Mouse (Mus musculus) midbrain, embryonic 10.5 days (tissue): ENCODE data around the gene Mamdc2. TPM values are rescaled to one million over a fixed set of nuclear protein-coding genes. Genes with fewer than 3 reads are reported as not detected.

ENCODE experiments used
- DNase-seq: peaks from one replicate; pipeline ENCODE4 v3.0.0-alpha.2; 2017; ENCODE audit warnings: low spot score
- H3K27ac ChIP-seq: fragments of 300-500 bp; sonication (generic); replicated peaks from 2 replicates; pipeline ENCODE4 v1.5.1; 2016; ENCODE audit warnings: mild to moderate bottlenecking
- H3K27me3 ChIP-seq: fragments of 300-500 bp; sonication (generic); 2 replicates; pipeline ENCODE4 v1.6.1; 2016; ENCODE audit warnings: low read depth, mild to moderate bottlenecking; ENCODE audit not compliant: poor library complexity, severe bottlenecking
- H3K36me3 ChIP-seq: fragments of 300-500 bp; sonication (generic); 2 replicates; pipeline ENCODE4 v1.6.1; 2016; ENCODE audit warnings: mild to moderate bottlenecking, moderate library complexity
- H3K4me1 ChIP-seq: fragments of 300-500 bp; sonication (generic); 2 replicates; pipeline ENCODE4 v1.6.1; 2016
- H3K4me3 ChIP-seq: fragments of 300-500 bp; sonication (generic); 2 replicates; pipeline ENCODE4 v1.5.1; 2016; ENCODE audit warnings: mild to moderate bottlenecking, moderate library complexity
- H3K9me3 ChIP-seq: fragments of 300-500 bp; sonication (generic); replicated peaks from 2 replicates; pipeline ENCODE4 v1.6.1; 2016; ENCODE audit warnings: mild to moderate bottlenecking
- WGBS: fragments of 180-500 bp; shearing (Covaris S2); methylation state at CpG from one replicate; pipeline ENCODE4 v1.1.7; 2016; 5-methylcytosine and 5-hydroxymethylcytosine counted together
- polyA plus RNA-seq: library from polyadenylated mRNA; unstranded; fragments of >200 nt; fragmentation: Nextera tagmentation; extraction: Ambion mirVana; gene quantifications from 2 replicates; pipeline ENCODE4 v1.2.1, GENCODE M21; 2016

The Mamdc2 gene
- polyA plus RNA-seq, 1 experiment from 2014 or later = 1.0 TPM

DNA sequence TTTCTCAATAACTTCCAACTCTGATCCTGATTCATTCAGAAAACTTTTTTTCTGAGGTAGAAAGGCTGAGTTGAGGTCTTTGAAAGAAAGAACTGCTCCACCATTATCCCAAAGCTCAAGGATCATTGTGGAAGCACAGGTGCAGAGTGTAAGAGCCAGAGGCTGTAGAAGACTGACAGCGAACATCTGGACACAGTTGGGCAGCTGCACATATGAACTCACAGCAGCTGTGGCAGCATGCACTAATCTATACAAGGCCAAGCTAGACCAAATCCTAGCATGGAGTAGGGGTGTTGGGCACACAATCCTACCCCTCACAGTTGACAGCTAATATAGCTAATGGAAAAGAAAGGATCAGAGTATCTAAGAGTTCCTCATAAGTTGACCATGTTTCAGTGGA, 115.4 kb downstream of the Mamdc2 start:
- no peak for DNase-seq
- WGBS = 91% methylated on average over 1 of the region's 1 CpGs
- Histone ChIP-seq H3K36me3 (no peaks in the 10 kb centered on the region), H3K4me3 (no peak overlapping the region), H3K27me3 (no peaks in the 10 kb centered on the region), H3K9me3 (no peaks in the 10 kb centered on the region), H3K4me1 (no peaks in the 10 kb centered on the region), H3K27ac (no peak overlapping the region)

DNA sequence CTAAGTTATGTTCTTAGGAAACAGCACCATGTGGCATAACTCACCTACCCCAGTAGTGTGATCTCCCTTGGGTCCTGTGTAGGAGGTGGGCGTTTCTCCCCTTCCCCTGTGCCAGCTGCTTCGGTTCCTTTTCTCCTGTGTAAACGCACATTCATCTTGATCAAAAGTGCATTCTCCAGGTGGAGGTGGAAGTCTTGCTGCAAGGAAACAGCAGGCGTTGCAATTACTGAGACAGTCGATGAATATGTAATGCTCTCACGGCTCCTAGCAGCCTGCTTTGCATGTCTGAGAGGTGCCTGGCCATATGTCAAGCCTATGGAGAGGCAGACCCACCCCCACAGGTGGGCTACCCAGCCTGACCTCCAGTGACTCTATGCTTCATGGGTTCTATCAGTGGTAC, 117.4 kb downstream of the Mamdc2 start:
- no peak overlapping the region for H3K4me3 ChIP-seq
- H3K36me3 ChIP-seq = no peaks in the 10 kb centered on the region
- no peaks in the 10 kb centered on the region for H3K4me1 ChIP-seq
- no peaks in the 10 kb centered on the region for H3K27me3 ChIP-seq
- WGBS = 77% methylated on average over 6 of the region's 6 CpGs
- DNase-seq = no peak
- H3K27ac ChIP-seq = no peak overlapping the region
- no peaks in the 10 kb centered on the region for H3K9me3 ChIP-seq

DNA sequence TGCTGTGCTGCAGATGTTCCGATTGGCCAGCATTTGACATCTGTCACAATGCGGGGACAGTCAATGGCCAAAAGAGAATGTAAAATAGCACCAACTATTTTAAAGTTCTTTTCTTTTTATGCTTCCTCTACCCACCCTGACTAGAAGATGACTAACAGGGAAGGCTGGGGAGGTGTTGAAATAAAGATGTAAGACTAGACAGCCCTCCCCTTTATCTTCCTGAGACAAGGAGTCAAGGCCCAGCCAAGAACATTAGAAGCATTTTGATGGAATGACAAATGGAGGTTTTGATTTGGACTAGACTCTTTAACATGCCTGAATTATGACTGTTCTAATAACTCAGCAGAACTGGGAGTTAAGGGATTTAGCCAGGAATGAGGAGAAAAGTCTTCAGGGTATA, 118.9 kb downstream of the Mamdc2 start:
- H3K9me3 ChIP-seq = no peaks in the 10 kb centered on the region
- 93% methylated on average over 2 of the region's 2 CpGs for WGBS
- no peak for DNase-seq
- H3K27me3 ChIP-seq = no peaks in the 10 kb centered on the region
- no peak overlapping the region for H3K4me3 ChIP-seq
- no peak overlapping the region for H3K27ac ChIP-seq
- no peaks in the 10 kb centered on the region for H3K36me3 ChIP-seq
- H3K4me1 ChIP-seq = no peaks in the 10 kb centered on the region

DNA sequence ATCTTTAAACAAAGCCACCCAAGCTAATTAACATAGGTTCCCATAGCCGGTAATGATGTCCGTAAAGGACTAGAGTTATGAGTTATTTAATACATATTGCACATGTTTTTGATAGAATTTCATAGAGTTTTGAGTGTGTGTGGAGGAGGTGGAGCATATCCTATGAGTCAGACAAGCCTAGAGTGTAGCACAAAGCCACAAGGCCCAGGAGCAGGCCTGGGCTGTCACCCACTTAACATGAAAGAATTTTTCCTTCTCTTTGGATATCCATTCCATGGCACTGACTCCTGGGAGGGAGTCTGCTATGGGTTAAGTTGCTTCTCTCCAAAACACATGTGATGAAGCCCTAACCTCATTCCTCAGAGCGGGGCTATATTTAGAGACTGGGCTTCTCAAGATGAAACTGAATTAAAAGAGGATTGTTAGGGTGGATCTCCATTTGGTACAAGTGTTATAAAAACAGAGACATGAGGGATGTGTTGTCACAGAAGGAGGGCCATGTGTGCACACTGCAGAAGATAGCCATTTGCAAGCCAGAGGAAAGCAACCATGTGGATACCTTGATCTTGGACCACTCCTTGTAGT, 121.1 kb downstream of the Mamdc2 start:
- Histone ChIP-seq H3K9me3 (no peaks in the 10 kb centered on the region), H3K27me3 (no peaks in the 10 kb centered on the region), H3K4me3 (no peak overlapping the region), H3K27ac (no peak overlapping the region), H3K4me1 (no peaks in the 10 kb centered on the region), H3K36me3 (no peaks in the 10 kb centered on the region)
- 95% methylated on average over 3 of the region's 3 CpGs for WGBS
- no peak for DNase-seq

DNA sequence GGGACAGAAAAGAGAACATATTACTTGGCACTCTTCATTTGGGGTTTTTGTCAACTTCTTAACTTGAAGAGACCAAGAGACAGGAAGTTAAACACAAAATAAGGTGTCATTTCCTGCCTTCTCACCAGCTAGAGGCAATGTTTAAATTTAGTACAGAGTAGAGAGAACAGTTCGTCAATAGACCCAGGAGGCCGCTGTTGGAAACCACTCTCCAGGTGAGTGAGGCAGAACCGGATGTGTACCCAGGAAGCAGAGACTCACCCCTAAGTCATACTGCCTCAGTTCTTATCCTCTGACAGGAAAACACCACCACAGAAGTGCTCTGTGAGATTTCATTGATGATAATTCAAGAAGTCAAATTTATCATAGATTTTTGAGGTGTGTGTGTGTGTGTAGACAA, 125.1 kb downstream of the Mamdc2 start:
- Histone ChIP-seq H3K9me3 (no peaks in the 10 kb centered on the region), H3K27me3 (no peaks in the 10 kb centered on the region), H3K4me1 (no peaks in the 10 kb centered on the region), H3K36me3 (no peaks in the 10 kb centered on the region), H3K27ac (no peak overlapping the region), H3K4me3 (no peak overlapping the region)
- no peak for DNase-seq
- 87% methylated on average over 3 of the region's 3 CpGs for WGBS

DNA sequence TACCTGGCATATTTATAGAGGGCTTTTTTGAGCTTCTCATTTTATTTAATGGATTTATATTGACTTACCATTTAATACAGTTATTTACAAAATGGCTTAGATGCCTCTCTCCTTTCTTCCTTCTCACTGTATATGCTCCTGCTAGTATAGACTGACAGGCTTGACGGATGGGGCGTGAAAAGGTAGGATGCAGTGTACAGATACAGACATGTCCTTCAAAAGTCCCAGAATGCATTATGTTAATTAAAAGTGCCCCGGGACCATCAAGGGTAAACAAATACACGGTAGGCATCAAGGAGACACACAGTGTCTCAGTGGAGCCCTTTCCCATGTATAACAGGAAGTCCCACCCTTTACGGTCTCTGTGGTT, 130.3 kb downstream of the Mamdc2 start:
- no peaks in the 10 kb centered on the region for H3K4me1 ChIP-seq
- no peak overlapping the region for H3K27ac ChIP-seq
- WGBS = 93% methylated on average over 5 of the region's 5 CpGs

DNA sequence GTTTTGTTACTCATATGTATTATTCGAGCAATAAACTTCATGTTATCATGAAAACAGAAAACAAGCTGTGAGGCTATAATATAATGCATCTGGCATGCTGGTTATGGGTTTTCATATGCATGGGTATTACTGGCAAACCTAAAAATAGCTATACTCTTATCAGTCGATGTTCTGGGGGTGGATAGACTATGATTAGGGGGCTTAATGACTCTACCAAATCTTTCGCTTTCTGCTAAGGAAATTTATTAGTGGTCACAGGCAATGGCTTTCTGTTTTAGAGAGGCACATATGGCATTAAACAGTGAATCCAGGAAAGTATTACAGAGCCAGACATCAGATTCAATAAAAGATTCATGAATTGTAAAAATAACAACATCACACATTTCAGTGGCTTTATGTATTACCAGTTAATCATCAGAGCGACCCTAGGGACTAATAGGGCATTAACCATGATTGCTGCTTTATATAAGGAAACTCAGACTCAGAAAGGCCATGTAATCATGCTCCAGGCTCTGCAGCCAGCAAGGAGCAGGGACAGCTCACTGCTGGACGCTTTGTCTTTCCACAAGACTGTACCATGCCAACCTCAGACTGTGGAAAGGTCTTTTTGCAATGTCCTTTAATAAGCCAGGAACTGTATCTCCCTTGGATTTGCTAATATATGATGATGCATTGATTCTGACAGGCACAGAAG, 130.8 kb downstream of the Mamdc2 start:
- no peaks in the 10 kb centered on the region for H3K36me3 ChIP-seq
- H3K9me3 ChIP-seq = no peaks in the 10 kb centered on the region
- H3K27ac ChIP-seq = no peak overlapping the region
- DNase-seq = no peak
- no peaks in the 10 kb centered on the region for H3K27me3 ChIP-seq
- H3K4me1 ChIP-seq = no peaks in the 10 kb centered on the region
- WGBS = 84% methylated on average over 5 of the region's 5 CpGs
- H3K4me3 ChIP-seq = no peak overlapping the region

More for the DNA sequence above, 130.3 kb downstream of the Mamdc2 start:
- Histone ChIP-seq H3K36me3 (no peaks in the 10 kb centered on the region), H3K27me3 (no peaks in the 10 kb centered on the region), H3K4me3 (no peak overlapping the region), H3K9me3 (no peaks in the 10 kb centered on the region)
- DNase-seq = no peak

DNA sequence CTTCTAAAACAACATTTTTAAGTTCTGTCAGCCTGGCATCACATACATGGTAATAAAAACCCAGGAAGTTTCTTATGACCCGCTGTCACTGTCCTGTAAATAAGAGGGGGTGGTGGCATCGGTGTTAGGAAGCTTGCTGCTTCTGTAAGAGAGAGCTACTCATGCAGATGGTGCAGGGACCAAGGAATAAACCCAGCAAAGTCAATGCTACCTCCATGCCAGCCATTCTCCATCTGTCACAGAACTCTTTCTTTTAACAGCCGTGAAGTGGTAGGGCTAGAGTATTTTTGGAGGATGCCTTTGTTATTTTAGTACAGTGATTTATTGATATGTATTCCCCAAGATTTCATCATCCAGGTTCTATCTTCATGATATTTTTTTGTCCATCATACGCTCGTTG, 131.4 kb downstream of the Mamdc2 start:
- DNase-seq = no peak
- 87% methylated on average over 5 of the region's 5 CpGs for WGBS
- Histone ChIP-seq H3K4me3 (no peak overlapping the region), H3K27me3 (no peaks in the 10 kb centered on the region), H3K4me1 (no peaks in the 10 kb centered on the region), H3K27ac (no peak overlapping the region), H3K36me3 (no peaks in the 10 kb centered on the region), H3K9me3 (no peaks in the 10 kb centered on the region)

DNA sequence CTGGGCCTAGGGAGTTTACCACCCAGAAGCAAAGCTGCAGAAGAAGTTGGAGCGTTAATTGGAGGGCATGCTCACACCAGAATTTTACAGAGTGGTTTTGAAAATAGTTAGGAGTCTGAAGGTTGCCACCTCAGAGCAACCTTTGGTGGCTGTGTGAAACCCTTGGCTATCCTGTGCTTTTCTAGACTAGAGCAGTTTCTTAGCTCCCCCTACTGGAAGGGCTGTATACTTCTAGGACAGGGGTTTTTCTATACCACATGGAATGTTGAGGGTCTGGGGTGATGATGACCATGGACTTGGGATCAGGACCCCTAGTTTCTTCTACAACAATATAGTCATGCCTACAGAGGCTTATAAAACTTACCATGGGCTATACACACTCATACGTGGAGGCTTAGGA, 138.3 kb downstream of the Mamdc2 start:
- Histone ChIP-seq H3K27me3 (no peaks in the 10 kb centered on the region), H3K4me1 (no peaks in the 10 kb centered on the region), H3K36me3 (no peaks in the 10 kb centered on the region), H3K27ac (no peak overlapping the region), H3K9me3 (no peaks in the 10 kb centered on the region), H3K4me3 (no peak overlapping the region)
- no peak for DNase-seq
- 96% methylated on average over 2 of the region's 2 CpGs for WGBS

DNA sequence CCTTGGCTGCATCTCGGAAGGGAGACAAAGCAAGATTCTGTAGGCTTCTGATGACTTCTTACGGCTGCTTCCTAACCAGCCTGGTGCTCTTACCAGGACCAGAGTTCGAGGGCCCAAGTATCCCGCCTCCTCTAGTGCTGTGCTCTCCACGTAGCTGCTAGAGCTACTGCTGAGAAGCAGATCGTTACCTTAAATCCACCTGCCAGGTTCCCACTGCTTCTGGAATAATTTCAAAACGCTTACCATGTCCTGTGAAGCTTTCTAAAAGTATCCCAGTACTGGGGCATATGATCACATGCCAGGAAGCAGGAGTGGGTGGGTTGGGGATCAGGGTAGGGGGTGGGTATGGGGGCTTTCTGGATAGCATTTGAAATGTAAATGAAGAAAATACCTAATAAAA, 141.6 kb downstream of the Mamdc2 start:
- H3K27ac ChIP-seq = no peak overlapping the region
- 86% methylated on average over 7 of the region's 7 CpGs for WGBS
- H3K36me3 ChIP-seq = no peaks in the 10 kb centered on the region
- no peaks in the 10 kb centered on the region for H3K4me1 ChIP-seq
- H3K4me3 ChIP-seq = no peak overlapping the region
- no peak for DNase-seq
- no peaks in the 10 kb centered on the region for H3K9me3 ChIP-seq
- H3K27me3 ChIP-seq = no peaks in the 10 kb centered on the region

DNA sequence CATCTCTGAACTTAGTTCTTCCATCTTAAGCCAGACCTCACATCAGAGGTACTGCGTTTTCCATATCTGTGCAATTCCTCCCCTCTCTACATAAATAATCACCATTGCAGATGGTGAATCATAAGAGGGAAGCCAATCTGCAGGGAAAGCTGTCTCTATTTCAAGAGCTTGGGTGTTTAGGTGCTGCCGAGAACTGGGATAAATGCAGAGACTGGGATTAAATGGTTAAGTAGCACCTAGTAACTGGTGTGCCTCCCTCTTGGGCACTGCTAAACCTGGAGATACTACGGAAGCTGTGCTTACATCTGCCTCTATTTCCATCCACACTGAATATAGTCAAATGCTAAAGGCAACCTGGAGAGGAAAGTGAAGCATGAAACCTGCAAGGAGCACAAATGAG, 148.3 kb downstream of the Mamdc2 start:
- H3K4me3 ChIP-seq = no peak overlapping the region
- no peaks in the 10 kb centered on the region for H3K9me3 ChIP-seq
- H3K27ac ChIP-seq = no peak overlapping the region
- no peaks in the 10 kb centered on the region for H3K27me3 ChIP-seq
- no peak for DNase-seq
- 90% methylated on average over 3 of the region's 3 CpGs for WGBS
- H3K36me3 ChIP-seq = no peaks in the 10 kb centered on the region
- no peaks in the 10 kb centered on the region for H3K4me1 ChIP-seq

DNA sequence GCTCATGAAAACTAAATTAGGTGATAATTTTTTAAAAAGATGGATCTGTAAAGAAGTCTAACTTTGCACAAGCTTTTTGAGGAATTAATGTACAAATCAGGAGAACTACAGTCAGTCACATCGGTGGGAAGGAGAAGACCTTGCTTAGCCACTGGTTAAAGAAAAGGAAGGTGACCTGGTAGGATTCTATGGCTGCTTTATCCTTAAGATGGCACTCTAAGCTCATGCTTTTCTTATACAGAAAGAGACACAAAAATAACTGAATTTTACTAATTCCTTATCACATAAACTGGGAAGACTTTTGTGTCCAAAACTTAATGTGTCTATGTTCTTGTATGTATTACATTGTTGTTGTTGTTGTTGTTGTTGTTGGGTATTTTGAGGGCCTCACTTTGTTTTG, 149.3 kb downstream of the Mamdc2 start:
- no peak overlapping the region for H3K27ac ChIP-seq
- H3K4me3 ChIP-seq = no peak overlapping the region
- WGBS = 93% methylated on average over 1 of the region's 1 CpGs
- no peaks in the 10 kb centered on the region for H3K36me3 ChIP-seq
- no peaks in the 10 kb centered on the region for H3K4me1 ChIP-seq
- H3K9me3 ChIP-seq = no peaks in the 10 kb centered on the region
- H3K27me3 ChIP-seq = no peaks in the 10 kb centered on the region
- no peak for DNase-seq

DNA sequence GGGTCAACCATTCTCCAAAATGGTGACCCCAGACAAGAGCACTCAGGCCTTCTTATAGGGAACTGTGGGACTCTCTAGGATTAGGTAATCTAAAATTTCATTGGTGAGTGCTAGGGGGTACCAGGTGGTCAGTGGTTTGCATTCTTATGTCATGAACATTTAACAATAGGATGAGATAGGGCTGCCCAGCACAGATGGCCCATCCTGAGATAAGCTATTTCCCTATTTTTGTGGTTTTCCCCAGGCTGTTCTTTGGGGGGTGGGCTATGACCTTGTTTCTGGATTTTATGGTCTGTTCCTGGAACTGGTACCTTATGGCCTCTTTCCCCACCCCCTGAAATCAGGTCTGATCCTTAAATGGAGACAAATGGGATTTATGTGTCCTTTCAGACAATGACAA, 151.1 kb downstream of the Mamdc2 start:
- no peak overlapping the region for H3K27ac ChIP-seq
- H3K9me3 ChIP-seq = no peaks in the 10 kb centered on the region
- H3K27me3 ChIP-seq = no peaks in the 10 kb centered on the region
- no peak overlapping the region for H3K4me3 ChIP-seq
- H3K36me3 ChIP-seq = no peaks in the 10 kb centered on the region
- H3K4me1 ChIP-seq = no peaks in the 10 kb centered on the region
- DNase-seq = no peak

DNA sequence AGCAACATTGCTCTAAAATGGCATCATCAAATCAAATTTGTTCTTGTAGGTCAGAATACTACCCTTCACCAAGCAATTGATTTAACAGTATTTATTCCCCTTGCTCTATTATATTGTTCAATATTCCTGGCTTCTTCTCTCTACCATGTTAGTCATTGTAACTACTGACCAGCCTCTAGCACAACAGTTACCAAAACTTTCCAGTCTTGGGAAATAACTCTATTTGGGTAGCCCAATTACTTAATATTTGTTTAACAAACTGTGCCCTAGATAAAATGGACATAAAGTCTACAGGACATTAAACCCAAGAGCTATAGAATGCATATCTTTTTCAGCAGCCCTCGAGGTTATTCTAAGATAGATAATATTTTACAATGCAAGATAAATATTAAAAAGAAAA, 159.0 kb downstream of the Mamdc2 start:
- WGBS = 81% methylated on average over 1 of the region's 1 CpGs
- DNase-seq = no peak

More for the DNA sequence above, 159.0 kb downstream of the Mamdc2 start:
- Histone ChIP-seq H3K9me3 (peaks cover 10% of the 10 kb centered on the region), H3K27me3 (no peaks in the 10 kb centered on the region), H3K4me3 (no peak overlapping the region), H3K36me3 (no peaks in the 10 kb centered on the region), H3K27ac (no peak overlapping the region), H3K4me1 (no peaks in the 10 kb centered on the region)
